Mouse (Mus musculus): ENCODE results near the gene Mapk12. TPM values are rescaled to one million over a fixed set of nuclear protein-coding genes. Genes with fewer than 3 reads are reported as not detected.

The Mapk12 gene
- polyA plus RNA-seq, 1 experiment from 2014 or later, result 5.1 TPM

DNA sequence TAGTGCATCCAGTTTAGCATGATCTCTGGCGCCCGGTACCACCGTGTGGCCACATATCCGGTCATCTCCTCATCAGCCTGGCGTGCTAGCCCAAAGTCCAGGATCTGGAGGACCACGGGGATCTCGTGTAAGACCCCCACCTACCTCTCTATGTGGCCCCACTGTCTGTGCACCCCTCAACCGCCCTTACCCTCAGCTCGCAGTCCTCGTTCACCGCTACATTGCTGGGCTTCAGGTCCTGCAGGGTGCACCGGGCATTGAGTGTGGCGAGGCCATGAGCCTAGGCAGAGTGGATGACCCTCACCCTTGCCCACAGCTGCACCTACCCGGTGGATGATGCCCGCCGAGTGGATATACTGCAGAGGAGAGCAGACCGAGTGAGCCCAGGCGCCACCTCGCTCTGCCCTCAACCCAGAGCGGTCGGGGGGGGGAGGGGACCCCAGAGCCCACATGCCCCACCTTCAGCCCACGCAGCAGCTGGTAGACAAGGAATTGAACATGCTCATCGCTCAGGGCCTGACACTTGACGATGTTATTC, 5.4 kb upstream of the Mapk12 start:
- Histone ChIP-seq H3K4me2 (peak overlapping the region; percentile 71), H3K4me1 (peaks cover 40% of the 10 kb centered on the region), H3K36me3 (replicated peaks) (0 out of 2 replicates have a peak, but pooled peaks cover 4% of the 10 kb centered on the region), H3K9ac (peak overlapping the region; percentile 64; the same call in 1 of the 2 replicates), H3K4me3 (peak overlapping the region; percentile 89), H3K27me3 (replicated peaks) (no peaks in the 10 kb centered on the region), H3K9me3 (no peaks in the 10 kb centered on the region), H3K27ac (no peak overlapping the region)
- 81% methylated on average over 24 of the region's 24 CpGs for WGBS
- ATAC-seq (replicated peaks), result no peak

DNA sequence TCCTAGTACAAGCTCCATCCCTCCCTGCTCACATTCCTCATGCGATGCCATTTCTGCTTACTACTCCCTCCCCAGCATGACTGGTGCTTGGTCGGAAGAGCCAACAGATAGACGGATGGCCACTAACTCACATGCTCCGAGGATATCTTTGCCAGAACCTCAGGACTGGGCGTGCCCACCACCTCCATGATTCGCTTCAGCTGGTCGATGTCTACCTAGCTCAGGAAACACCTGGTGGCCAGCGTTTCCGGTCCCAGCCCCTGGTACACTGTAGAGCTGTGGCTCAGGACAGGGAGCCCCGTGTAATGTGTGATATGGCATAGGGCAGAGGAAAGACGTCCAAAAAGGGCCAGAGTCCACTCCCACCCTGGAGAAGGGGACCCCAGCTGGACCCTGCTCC, 4.5 kb upstream of the Mapk12 start:
- Histone ChIP-seq H3K9me3 (no peaks in the 10 kb centered on the region), H3K36me3 (replicated peaks) (0 out of 2 replicates have a peak, but pooled peaks cover 4% of the 10 kb centered on the region), H3K9ac (no peak overlapping the region), H3K4me1 (peaks cover 42% of the 10 kb centered on the region), H3K27ac (no peak overlapping the region), H3K4me3 (no peak overlapping the region), H3K4me2 (no peak overlapping the region), H3K27me3 (replicated peaks) (no peaks in the 10 kb centered on the region)
- ATAC-seq (replicated peaks), result no peak
- 95% methylated on average over 11 of the region's 11 CpGs for WGBS

DNA sequence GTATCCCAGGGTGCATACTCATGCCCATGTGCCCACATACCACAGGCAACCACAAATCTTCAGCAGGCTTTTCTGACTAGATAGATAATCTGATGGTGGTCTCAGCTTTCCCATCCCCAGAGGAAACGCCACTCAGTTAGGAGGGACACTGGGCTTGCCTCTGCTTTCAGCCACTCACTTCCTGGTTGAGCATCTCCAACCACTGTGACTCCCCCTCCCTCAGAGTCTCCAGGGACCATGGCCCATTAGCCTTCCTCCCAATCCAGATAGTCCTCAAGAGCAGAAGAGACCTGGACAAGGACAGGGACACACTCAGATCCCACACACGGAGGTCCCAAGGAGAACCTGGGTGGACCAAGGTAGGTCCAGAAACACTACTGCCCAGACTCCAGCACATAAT, 2.6 kb upstream of the Mapk12 start:
- Histone ChIP-seq H3K4me2 (no peak overlapping the region), H3K4me1 (peaks cover 38% of the 10 kb centered on the region), H3K9ac (no peak overlapping the region), H3K27ac (no peak overlapping the region), H3K9me3 (no peaks in the 10 kb centered on the region), H3K36me3 (replicated peaks) (0 out of 2 replicates have a peak, but pooled peaks cover 4% of the 10 kb centered on the region), H3K4me3 (no peak overlapping the region), H3K27me3 (replicated peaks) (no peaks in the 10 kb centered on the region)
- 84% methylated on average over 2 of the region's 2 CpGs for WGBS
- ATAC-seq (replicated peaks), result no peak

DNA sequence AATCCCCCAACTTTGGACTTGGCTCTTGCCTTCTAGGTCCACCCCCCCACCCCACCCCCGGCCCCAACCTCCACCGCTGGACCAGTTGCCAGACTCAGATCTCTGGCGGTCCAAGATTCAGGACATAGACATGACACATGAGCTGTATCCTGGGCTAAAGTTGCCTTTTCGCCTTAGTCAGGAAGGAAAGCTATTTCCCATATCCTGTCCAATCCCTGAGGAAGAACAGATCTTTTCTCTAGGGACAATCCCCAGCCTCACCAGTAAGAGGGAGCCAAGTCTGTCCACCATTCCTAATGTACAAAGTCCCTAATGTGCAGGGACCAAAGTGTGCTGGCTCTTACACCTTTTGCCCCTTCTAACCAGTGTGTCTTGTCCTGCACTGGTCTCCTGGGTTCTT, 1.4 kb upstream of the Mapk12 start:
- ATAC-seq (replicated peaks), result no peak
- Histone ChIP-seq H3K9me3 (no peaks in the 10 kb centered on the region), H3K36me3 (replicated peaks) (0 out of 2 replicates have a peak, but pooled peaks cover 4% of the 10 kb centered on the region), H3K27me3 (replicated peaks) (no peaks in the 10 kb centered on the region), H3K9ac (no peak overlapping the region), H3K27ac (no peak overlapping the region), H3K4me1 (peaks cover 26% of the 10 kb centered on the region), H3K4me3 (no peak overlapping the region), H3K4me2 (no peak overlapping the region)
- 77% methylated on average over 4 of the region's 4 CpGs for WGBS

DNA sequence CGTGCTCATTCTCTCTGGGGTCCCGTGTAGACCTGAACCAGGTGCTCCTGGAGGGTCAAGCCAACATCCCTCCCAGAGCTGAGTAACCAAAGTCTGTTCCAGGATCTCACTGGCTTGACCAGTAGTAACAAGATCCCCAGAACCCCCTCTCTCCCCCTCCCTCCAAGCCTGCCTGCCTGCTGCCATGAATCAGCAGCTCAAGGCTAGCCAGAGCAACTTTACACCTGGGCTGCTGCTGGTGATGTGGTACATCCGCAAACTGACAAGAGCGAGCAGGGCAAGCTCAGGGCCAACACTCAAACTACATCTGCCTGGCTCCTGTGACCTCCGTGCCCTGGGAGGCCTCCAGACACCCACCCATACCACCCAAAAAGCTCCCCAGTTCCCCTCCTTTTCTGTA, 940 bp upstream of the Mapk12 start:
- no peak overlapping the region for H3K4me3 ChIP-seq
- peak overlapping the region; percentile 99; the same call in 1 of the 2 replicates for H3K4me2 ChIP-seq
- H3K27ac ChIP-seq, result no peak overlapping the region
- peaks cover 22% of the 10 kb centered on the region for H3K4me1 ChIP-seq
- no peaks in the 10 kb centered on the region for H3K9me3 ChIP-seq
- 0 out of 2 replicates have a peak, but pooled peaks cover 4% of the 10 kb centered on the region for H3K36me3 ChIP-seq (replicated peaks)
- ATAC-seq (replicated peaks), result no peak
- WGBS, result 24% methylated on average over 5 of the region's 5 CpGs
- H3K9ac ChIP-seq, result no peak overlapping the region
- H3K27me3 ChIP-seq (replicated peaks), result no peaks in the 10 kb centered on the region

DNA sequence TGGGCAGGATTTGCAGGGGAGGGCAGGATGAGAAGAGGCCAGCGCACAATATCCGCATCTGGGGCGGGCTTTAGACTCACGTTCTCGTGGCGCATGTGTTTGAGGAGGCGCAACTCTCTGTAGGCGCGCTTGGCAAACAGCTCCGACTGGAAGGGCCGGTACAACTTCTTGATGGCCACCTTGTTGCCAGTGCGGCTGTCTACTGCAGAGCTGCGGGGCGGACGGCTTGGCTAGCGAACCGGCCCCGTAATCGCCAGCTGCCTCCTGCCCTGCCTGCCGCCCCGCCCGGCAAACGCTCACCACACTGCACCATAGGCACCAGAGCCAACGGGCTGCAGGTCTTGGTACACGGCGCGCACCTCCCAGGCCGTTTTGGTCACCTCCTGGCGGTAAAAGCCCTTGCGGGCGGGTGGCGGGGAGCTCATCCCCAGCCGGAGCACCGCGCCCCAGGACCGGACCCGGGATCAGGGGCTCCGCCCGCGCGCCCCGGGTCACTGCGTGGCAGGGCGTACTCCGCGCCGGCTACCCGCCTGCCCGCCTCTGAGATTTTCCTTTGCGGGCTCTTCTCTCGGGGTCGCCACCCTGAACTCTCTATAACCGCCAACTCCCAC, 350 bp downstream of the Mapk12 start:
- Histone ChIP-seq H3K4me3 (peak overlapping the region; percentile 49), H3K4me2 (peak overlapping the region; percentile 99), H3K9ac (peak overlapping the region; percentile 53), H3K9me3 (no peaks in the 10 kb centered on the region), H3K27me3 (replicated peaks) (no peaks in the 10 kb centered on the region), H3K36me3 (replicated peaks) (0 out of 2 replicates have a peak, but pooled peaks cover 4% of the 10 kb centered on the region), H3K27ac (no peak overlapping the region), H3K4me1 (peaks cover 15% of the 10 kb centered on the region)
- peak; percentile 34 for ATAC-seq (replicated peaks)
- WGBS, result under 1% methylated on average over 53 of the region's 53 CpGs

DNA sequence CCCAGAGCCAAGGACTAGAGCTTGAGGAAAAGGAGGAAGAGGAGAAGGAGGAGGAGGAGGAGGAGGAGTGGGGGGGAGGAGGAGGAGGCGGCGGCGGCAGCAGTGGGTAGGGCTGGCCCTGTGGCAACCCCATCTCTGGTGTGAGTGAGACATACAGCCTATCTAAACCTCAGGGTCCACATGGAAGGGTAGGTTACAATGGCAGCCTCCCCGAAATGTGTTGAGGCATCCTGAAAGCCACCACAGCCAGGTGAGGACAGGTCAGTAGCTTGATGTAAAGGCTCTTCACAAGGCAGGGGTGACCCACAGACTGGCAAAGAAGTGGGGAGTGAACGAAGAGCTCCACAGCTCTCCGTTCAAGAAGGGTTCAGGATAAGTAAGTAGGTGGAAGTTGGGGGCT, 2.0 kb downstream of the Mapk12 start:
- peaks cover 15% of the 10 kb centered on the region for H3K4me1 ChIP-seq
- no peaks in the 10 kb centered on the region for H3K27me3 ChIP-seq (replicated peaks)
- H3K9me3 ChIP-seq, result no peaks in the 10 kb centered on the region
- H3K27ac ChIP-seq, result no peak overlapping the region
- no peak for ATAC-seq (replicated peaks)
- 95% methylated on average over 6 of the region's 6 CpGs for WGBS
- no peaks in the 10 kb centered on the region for H3K36me3 ChIP-seq (replicated peaks)
- H3K4me3 ChIP-seq, result no peak overlapping the region
- H3K9ac ChIP-seq, result no peak overlapping the region
- H3K4me2 ChIP-seq, result no peak overlapping the region

DNA sequence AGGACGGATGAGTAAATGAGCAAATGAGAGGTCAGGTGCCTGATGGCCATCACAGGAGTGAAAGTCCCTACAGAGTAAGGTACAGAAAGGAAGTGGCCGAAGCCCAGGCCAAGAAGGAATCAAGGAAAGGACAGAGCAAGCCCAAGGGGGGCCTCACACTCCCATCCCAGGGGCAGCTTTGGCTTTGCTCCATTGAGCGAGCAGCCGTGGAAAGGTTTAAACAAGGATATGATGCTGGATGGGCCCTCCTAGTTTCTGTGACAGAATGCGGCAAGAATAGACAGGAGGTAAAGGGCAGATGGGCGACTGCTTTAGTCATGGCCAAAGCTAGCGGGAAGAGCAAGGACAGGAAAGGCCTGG, 2.5 kb downstream of the Mapk12 start:
- Histone ChIP-seq H3K27ac (no peak overlapping the region), H3K4me2 (no peak overlapping the region), H3K36me3 (replicated peaks) (no peaks in the 10 kb centered on the region), H3K27me3 (replicated peaks) (no peaks in the 10 kb centered on the region), H3K4me1 (peaks cover 15% of the 10 kb centered on the region), H3K4me3 (no peak overlapping the region), H3K9ac (no peak overlapping the region), H3K9me3 (no peaks in the 10 kb centered on the region)
- WGBS, result 88% methylated on average over 7 of the region's 7 CpGs
- no peak for ATAC-seq (replicated peaks)

DNA sequence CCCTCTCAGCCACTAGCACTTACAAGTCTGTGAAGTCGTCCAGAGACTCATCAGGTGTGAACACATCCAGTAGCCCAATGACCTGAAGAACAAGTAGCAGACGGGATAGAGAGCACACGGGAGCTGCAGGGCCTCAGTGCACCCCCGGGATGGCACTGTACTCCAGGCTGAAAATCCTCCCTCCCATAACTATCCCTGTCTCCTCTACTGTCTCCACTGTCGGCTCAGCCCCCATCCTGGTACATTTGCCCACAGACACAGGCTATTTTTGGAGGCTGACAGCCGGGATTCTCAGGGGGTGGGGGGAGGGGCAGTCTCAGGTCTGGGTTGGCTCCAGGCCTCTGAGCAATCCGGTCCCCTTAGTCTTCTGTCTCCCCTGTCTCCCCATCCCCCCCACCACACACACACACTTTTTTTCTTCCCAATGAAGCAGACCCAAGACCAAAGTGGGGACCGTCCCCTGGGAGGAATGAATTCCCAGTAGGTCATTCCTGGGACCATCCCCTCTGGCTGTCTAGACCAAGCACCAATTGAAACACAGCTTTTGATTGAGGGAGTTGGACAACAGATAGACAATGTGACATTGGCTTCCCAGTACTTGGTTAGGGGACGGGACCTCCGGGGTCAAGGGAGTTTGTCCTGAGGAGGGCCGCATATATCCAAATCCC, 3.0 kb downstream of the Mapk12 start:
- no peaks in the 10 kb centered on the region for H3K36me3 ChIP-seq (replicated peaks)
- no peak overlapping the region for H3K4me3 ChIP-seq
- no peak overlapping the region for H3K27ac ChIP-seq
- H3K4me1 ChIP-seq, result peaks cover 15% of the 10 kb centered on the region
- no peak overlapping the region for H3K4me2 ChIP-seq
- H3K9ac ChIP-seq, result no peak overlapping the region
- no peak for ATAC-seq (replicated peaks)
- no peaks in the 10 kb centered on the region for H3K9me3 ChIP-seq
- 73% methylated on average over 11 of the region's 11 CpGs for WGBS
- no peaks in the 10 kb centered on the region for H3K27me3 ChIP-seq (replicated peaks)

DNA sequence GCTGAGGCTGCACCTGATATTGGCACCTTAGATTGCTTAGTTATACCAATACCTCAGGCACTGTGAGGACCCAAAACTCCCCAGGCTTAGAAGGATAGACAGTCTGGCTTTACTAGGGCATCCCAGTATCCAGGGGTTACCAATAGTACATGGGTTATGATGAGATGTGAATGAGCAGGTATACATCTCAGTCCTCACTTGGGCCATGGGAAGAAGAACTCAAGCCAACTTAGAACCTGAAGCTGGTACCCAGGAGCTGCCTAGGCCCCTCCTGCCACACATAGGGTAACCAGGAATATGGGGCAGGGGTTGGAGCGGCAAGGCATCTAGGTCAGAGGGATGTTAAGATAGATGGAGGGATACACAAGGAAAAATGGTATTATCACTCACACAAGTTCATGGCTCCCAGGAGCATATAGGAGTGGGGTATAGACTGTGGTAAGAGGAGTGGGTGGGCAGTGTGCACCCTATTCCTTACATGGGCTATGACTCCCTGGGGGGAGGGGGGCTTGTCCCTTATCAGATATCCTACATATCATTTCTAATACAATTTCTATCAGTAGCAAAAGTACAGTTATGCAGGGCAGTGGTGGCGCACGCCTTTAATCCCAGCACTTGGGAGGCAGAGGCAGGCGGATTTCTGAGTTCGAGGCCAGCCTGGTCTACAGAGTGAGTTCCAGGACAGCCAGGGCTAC, 3.9 kb downstream of the Mapk12 start:
- no peak overlapping the region for H3K27ac ChIP-seq
- over 99% methylated on average over 5 of the region's 5 CpGs for WGBS
- H3K27me3 ChIP-seq (replicated peaks), result no peaks in the 10 kb centered on the region
- H3K9ac ChIP-seq, result no peak overlapping the region
- no peaks in the 10 kb centered on the region for H3K9me3 ChIP-seq
- no peak for ATAC-seq (replicated peaks)
- H3K4me3 ChIP-seq, result no peak overlapping the region
- H3K36me3 ChIP-seq (replicated peaks), result no peaks in the 10 kb centered on the region
- H3K4me2 ChIP-seq, result no peak overlapping the region
- H3K4me1 ChIP-seq, result peaks cover 15% of the 10 kb centered on the region

DNA sequence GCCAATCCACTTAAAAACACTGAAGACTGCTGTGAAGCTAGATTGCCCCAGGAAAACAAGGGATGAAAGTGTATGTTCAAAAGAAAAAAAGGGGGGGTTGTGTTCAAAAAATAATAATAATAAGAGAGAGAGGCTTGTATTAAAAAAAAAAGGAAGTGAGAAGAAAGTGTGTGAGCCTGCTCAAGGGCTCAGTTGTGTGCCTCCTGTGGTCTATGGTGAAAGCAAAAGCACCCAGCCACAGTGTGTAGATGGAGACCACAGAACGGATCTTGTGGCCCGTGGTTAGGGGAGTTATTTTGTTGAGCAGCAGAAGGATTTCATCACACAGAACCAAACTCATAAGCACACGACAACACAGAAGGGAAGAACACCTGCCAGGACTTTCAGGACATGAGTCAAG, 9.2 kb downstream of the Mapk12 start:
- no peak overlapping the region for H3K27ac ChIP-seq
- WGBS, result 95% methylated on average over 3 of the region's 3 CpGs
- no peak overlapping the region for H3K4me3 ChIP-seq
- ATAC-seq (replicated peaks), result no peak
- H3K9me3 ChIP-seq, result no peaks in the 10 kb centered on the region
- H3K4me2 ChIP-seq, result no peak overlapping the region
- H3K9ac ChIP-seq, result no peak overlapping the region
- H3K27me3 ChIP-seq (replicated peaks), result no peaks in the 10 kb centered on the region
- H3K4me1 ChIP-seq, result peaks cover 18% of the 10 kb centered on the region
- H3K36me3 ChIP-seq (replicated peaks), result no peaks in the 10 kb centered on the region

DNA sequence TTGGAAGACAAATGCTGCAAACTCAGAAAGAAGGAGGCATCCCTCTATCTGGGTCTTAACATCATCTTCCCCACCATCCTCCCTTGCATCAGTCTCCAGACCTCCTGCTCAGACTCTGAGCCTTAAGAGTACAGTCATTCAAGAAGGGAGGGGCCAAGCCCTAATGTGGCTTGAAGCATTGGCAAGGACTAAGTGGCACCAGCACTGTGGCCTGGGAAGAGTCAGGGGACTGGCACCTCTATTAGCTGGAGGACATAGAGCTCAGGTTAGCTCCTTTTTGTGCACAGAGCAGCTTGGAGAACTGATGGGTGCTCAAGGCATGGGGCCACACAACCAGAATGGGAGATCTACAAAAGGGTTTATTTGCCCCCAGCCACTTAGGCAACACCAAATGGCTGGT, 10.3 kb downstream of the Mapk12 start:
- Histone ChIP-seq H3K9ac (no peak overlapping the region), H3K4me2 (no peak overlapping the region), H3K27me3 (replicated peaks) (no peaks in the 10 kb centered on the region)

More for the DNA sequence above, 10.3 kb downstream of the Mapk12 start:
- ATAC-seq (replicated peaks), result no peak
- Histone ChIP-seq H3K4me1 (peaks cover 18% of the 10 kb centered on the region), H3K9me3 (no peaks in the 10 kb centered on the region), H3K36me3 (replicated peaks) (no peaks in the 10 kb centered on the region), H3K27ac (no peak overlapping the region), H3K4me3 (no peak overlapping the region)
